Mouse (Mus musculus): ENCODE measurements around the gene Myh2.

The Myh2 gene

GRCm38 (mm10) chr11:67153123-67153522, 17.7 kb upstream of the Myh2 start:
- DNase-seq = peak; percentile 52

DNA sequence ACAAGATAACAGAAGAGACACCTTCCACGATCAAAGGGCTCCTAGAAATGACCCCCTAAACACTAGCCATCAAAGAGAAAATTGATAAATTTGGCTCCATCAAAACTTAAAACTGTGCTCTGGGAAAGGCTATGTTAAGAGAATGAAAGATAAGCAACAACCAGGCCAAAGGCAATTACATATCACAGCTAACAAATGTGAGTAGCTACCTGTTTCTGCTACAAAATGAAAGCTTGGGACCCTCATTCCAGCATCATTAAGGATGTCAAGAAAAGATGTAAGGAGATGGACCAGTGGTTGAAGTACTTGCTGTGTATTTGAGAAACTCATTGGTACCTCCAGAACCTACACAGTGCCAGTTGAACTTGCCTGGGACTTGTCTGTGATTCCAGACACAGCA, 17.0 kb upstream of the Myh2 start:
- no peak for DNase-seq

DNA sequence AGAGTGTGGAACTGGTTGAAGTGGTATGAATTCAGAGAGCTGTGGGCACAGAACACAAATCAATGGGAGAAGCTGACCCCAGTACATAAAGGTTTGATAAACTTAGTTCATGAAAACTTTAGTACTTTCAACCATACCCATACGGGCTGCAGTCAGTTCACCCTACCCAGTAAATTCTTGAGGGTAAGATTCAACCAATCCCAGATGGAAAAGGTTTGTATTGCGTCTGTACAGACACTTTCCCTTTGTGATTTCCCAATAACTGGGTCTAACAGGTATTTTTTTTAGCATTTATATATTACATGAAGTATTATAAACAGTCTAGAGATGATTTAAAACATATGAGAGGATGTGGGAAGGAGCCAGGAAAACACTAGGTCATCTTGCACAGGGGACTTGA, 15.2 kb upstream of the Myh2 start:
- DNase-seq = no peak

- DNase-seq = no peak
Observed at GRCm38 (mm10) chr11:67160131-67160530, 10.7 kb upstream of the Myh2 start.

DNA sequence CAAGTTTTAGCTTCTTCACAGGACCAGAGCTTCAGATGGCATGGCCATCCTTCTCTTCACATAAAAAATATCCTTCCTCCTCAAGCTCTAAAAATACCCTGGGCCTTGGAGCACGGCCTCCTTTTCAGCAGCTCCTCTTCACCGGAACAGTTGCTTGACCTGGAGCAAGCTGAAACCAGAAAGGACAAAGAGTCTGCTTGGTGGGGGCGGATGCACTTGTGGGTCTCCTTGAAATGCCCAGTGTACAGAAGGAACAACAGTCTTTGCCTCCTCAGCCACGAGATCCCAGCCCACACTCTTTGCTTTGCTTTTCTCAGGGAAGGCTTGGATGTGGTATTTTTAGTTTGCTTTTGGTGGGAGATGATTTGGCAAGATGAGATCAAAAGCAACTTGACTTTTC, 7.1 kb upstream of the Myh2 start:
- DNase-seq = no peak

DNA sequence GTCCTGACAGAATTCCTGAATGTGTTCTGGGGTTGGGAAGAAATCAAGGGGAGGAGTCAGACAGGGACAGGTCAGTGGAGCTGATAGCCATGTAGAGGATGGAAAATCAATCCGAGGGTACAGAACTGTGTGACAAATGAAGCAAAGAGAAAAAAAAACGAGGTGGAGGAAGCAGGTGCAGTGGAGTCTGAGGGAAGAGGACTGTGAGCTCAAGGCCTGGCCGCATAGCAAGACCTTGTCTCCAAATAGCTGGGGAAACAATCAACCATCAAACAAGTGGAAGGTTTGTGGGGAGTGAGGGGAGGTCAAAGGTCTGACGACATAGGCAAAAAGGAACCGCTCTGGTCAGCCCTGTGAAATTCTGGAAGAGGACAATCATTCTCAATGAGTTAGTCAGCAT, 6.0 kb upstream of the Myh2 start:
- DNase-seq = no peak

- DNase-seq = no peak
Observed at GRCm38 (mm10) chr11:67169301-67169700, 1.5 kb upstream of the Myh2 start.

DNA sequence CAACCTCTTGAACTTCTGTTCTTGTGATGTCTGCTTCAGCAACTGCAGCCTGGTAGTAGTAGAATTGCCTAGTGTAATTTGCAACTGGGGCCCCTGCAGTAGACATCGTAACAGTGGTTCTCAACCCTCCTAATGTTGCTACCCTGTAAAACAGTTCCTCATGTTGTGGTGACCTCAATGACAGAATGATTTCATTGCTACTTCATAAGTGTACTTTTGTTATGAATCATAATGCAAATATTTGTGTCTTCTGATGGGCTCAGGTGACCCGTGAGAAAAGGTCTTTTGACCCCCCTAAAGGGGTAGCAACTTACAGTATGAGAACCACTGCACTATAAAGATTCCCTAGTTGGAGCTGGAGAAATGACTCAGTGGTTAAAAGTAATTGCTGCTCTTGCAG, 1.6 kb downstream of the Myh2 start:
- DNase-seq = no peak

DNA sequence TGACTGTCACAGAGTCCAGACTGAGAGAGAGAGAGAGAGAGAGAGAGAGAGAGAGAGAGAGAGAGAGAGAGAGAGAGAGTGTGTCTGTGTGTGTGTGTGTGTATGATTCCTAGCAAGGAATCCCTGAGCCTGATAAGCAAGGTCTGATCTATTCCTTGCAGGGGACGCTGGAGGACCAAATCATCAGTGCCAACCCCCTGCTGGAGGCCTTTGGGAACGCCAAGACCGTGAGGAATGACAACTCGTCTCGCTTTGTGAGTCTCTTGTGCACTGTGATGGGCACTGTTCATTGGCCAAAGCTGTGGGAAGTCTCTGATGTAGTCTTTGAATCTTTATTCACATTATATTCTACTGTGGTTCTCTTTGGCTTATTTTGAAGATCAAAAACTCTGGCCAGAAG, 5.5 kb downstream of the Myh2 start:
- no peak for DNase-seq

GRCm38 (mm10) chr11:67190316-67190715, 19.5 kb downstream of the Myh2 start:
- DNase-seq = no peak

DNA sequence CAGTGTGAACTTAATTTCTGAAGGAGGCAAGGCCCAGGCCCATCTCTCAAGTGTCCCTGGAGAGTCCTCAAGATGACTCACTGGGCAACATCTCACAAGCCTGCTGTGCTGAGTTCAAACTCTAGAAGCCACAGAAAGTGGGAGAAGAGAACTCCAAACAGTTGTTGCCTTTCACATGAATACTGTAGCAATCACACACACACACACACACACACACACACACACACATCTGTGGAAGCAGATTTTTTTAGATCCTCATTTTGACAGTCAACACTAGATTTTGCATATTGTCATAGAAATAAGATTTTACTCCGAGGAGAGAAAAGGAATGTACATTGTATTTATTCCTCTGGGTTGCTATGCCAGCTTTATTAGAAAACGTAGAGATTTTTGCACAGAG, 20.0 kb downstream of the Myh2 start:
- DNase-seq = peak; percentile 16

- DNase-seq = no peak
Observed at GRCm38 (mm10) chr11:67191496-67191895, 20.7 kb downstream of the Myh2 start.

DNA sequence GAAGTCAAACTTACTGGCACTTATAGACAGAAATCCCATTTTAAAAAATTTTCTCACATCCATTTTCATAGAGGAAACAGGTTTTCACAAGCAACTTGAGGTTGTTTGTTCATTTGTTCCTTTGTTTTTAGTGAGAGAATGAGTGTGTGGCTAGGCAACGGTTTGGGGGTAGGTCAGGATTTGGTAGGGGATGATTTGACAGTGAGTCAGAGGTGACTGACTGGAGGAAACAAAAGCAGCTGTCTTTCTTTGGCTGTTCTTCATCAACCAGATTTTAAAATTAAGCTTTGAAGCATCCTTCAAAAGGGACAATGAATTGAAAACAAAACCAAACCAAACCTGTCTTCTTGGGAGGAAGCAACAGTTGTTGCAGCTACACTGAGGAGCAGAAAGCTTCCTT, 28.5 kb downstream of the Myh2 start:
- DNase-seq = no peak

DNA sequence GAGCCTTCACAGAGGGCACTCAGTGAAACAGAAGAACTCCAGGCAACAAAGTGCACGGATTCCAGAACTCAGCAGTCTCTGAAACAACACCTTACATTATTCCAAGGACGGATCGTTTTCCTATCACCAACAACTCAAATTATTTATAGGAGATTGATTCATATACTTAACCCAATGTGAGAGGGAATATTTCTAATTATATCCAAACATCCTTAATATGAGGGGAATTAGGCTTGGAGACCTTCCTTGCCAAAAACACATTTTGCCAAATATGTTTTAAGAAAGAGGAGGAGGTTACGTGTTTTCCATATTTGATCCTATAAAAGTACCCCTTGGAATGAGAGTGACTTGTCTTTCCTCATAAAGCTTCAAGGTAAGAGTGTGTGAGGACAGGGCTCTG, 28.9 kb downstream of the Myh2 start, which contains the start of gene Myh1:
Myh1 (plus strand) TSS at position 301 of the 400 bp plus-strand sequence.
- no peak for DNase-seq

GRCm38 (mm10) chr11:67204766-67205165, 33.9 kb downstream of the Myh2 start:
- no peak for DNase-seq

- no peak for DNase-seq
Observed at GRCm38 (mm10) chr11:67221803-67222202, 51.0 kb downstream of the Myh2 start.

DNA sequence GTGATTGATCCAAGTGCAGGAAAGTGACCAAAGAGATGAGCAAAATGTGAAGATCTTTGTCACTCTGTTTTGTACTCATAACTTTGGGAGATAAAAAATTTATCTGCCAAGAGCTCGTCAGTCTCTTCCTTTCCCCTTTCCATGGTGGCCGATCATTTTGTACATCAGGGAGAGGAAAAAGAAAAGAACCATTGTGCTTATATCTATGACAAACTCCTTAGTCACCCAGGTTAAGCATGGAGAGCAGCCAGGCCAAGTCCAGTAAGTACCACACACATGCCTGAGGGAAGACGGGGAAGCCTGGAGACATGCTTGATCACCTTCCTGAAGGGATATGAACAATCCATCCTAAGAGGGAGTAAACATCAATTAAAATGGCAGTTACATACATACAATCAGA, 53.6 kb downstream of the Myh2 start:
- DNase-seq = no peak

DNA sequence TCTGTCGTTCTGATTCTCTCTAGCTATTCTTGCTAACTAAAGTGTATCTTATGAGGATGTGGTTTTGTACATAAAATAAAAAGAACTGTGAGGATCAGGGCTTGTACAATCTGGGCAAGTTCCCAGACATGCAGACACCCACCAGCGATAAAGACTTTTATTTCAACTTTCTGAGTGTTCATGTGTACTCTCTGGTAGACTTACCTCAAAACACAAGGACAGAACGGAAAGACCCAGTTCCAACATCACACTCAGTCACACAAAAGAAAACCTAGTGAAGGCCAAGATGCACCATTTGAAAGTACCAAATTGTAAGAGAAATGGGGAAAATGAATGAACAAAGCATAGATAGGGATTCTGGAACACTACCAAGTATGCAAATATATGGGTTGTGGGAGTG, 57.9 kb downstream of the Myh2 start:
- no peak for DNase-seq

DNA sequence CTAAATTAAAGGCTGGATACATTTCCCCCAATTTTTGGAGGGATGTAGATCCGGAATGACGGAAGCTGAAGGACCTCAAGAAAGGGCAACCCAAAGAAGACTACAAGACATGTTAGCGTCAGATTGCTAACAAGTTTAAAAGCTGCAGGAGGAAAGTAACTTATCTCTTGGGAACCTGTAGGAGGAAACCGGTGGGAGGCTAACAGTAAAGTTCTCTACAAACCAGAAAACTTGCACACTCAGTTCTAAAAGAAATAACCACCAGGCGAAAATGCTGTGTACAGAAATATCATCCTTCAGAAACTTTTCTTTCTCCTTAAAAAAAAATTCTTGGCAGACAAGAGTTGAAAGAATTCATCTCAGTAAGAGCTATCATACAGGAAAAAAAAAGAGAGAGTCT, 58.3 kb downstream of the Myh2 start:
- DNase-seq = no peak

GRCm38 (mm10) chr11:67229946-67230345, 59.1 kb downstream of the Myh2 start:
- DNase-seq = no peak

DNA sequence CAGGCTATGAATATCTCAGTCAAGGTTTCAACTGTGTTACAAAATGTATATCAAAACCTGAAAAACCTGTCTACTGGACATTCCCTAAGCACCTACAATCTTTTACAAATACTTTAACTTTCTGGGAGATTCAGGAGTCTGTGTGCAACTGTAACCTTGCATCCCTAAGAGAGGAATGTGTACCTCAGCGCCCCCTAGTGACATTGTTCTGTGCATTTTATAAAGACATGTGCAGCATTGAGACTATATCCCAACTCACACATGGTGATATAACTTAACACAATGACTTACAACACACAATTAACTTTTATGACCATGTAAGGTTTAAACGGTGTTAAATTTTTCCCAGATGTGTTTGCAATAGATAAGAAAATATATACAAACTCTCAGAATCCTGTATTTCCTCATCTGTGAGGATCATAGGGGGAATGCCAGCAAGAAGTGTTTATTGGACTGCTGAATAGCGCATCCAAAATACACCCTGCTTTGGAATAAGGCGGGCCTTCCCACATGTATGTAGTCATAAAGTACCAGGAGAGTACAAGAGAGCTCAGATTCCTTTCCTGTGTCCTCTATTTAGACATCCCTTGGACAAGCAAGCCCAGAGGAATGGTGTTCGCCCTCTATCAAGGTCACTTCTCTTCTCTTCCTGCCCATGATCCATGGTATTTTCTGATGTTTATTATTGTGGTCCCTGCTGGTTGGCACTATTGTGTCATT, 65.0 kb downstream of the Myh2 start:
- peak; percentile 61 for DNase-seq

GRCm38 (mm10) chr11:67236799-67237198, 66.0 kb downstream of the Myh2 start:
- no peak for DNase-seq

GRCm38 (mm10) chr11:67237481-67238079, 66.8 kb downstream of the Myh2 start, which contains the start of gene Myh4:
Gene Myh4 (plus strand): TSS chr11:67238029.
- no peak for DNase-seq

DNA sequence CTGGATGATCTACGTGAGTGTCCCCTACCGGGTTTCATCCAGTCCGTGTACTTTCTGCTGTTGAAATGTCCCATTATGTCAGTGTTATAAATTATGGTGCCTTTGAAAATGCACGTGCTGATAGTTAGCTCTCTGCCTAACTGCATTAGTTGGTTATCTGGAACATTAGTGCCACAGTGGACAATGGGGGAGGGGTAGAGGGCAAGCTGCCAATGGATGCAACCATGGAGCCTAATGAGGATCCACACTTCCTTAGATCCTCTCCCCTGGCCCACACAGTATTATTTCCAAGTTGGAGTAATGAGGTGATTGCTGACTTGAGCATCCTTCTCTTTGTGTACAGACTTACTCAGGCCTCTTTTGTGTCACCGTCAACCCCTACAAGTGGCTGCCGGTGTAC, 70.2 kb downstream of the Myh2 start:
- DNase-seq = no peak
